Mouse (Mus musculus): Measurements from ENCODE around the gene Drap1. TPM values are rescaled to one million over a fixed set of nuclear protein-coding genes. Genes with fewer than 3 reads are reported as not detected.
A peak's percentile ranks its signal among the peaks of the same experiment; 100 is the strongest.
"Not testable (repeated sequence)": the region's sequence is repeated elsewhere in the genome, so short reads cannot be mapped to it uniquely, and the experiment has no call there.

Gene Drap1
- polyA plus RNA-seq, 1 experiment from 2014 or later, result 220 TPM

DNA sequence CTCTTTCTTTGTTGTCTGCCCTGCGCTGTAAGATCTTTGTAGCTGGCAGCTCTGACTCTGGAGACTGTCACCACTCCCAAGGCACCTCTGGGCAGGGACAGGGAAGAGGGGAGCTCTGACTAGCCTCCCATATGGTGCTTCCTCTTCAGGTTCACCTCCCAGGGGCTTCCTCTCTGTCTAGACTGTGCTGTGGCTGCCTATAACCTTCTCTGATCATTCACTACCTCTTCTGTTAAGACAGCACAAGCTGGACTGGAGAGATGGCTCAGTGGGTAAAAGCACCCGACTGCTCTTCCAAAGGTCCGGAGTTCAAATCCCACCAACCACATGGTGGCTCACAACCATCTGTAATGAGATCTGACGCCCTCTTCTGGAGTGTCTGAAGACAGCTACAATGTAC, 23.7 kb downstream of the Drap1 start:
- H3K4me2 ChIP-seq; H3K27me3 ChIP-seq; H3K9ac ChIP-seq; H3K4me1 ChIP-seq (replicated peaks); H3K4me3 ChIP-seq; H3K36me3 ChIP-seq; H3K27ac ChIP-seq; H3K9me3 ChIP-seq (replicated peaks): not testable (repeated sequence)
- WGBS, result 55% methylated on average over 4 of the region's 4 CpGs
- 0 out of 2 replicates have a peak, but pooled peaks have one; percentile 27 for ATAC-seq (replicated peaks; ENCODE audit: insufficient number of reproducible peaks, insufficient read depth, low FRiP score, low read depth)

DNA sequence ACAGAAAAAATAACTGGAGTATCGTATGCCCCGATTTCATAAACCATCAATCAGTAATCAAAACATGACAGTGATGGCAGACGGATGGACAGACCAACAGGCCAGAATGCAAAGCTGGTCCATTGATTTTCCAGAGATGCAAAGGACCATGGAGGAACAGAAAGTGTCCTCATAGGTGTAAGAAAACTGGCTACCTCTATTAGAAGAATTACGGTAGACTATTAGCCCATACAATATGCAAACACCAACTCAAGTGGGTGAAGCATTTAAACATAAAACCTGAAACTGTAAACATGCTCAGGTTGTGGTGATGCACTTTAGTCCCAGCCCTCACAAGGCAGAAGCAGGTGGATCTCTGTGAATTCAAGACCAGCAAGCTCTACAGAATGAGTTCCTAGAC, 29.4 kb downstream of the Drap1 start:
- H3K4me1 ChIP-seq (replicated peaks), result peaks cover 20% of the 10 kb centered on the region
- WGBS, result 64% methylated on average over 4 of the region's 4 CpGs
- ATAC-seq (replicated peaks; ENCODE audit: insufficient number of reproducible peaks, insufficient read depth, low FRiP score, low read depth), result no peak
- no peak overlapping the region for H3K4me3 ChIP-seq
- no peak overlapping the region for H3K27ac ChIP-seq
- H3K9ac ChIP-seq, result no peak overlapping the region
- H3K9me3 ChIP-seq (replicated peaks), result no peaks in the 10 kb centered on the region
- no peaks in the 10 kb centered on the region for H3K36me3 ChIP-seq
- H3K4me2 ChIP-seq, result no peak overlapping the region
- no peaks in the 10 kb centered on the region for H3K27me3 ChIP-seq

GRCm38 (mm10) chr19:5394168-5394567, 30.6 kb downstream of the Drap1 start:
- Histone ChIP-seq H3K27me3 (no peaks in the 10 kb centered on the region), H3K9me3 (replicated peaks) (no peaks in the 10 kb centered on the region), H3K4me2 (no peak overlapping the region), H3K36me3 (no peaks in the 10 kb centered on the region), H3K9ac (no peak overlapping the region), H3K4me1 (replicated peaks) (peaks cover 32% of the 10 kb centered on the region), H3K4me3 (no peak overlapping the region), H3K27ac (no peak overlapping the region)
- ATAC-seq (replicated peaks; ENCODE audit: insufficient number of reproducible peaks, insufficient read depth, low FRiP score, low read depth), result no peak
- WGBS, result 53% methylated on average over 10 of the region's 10 CpGs

DNA sequence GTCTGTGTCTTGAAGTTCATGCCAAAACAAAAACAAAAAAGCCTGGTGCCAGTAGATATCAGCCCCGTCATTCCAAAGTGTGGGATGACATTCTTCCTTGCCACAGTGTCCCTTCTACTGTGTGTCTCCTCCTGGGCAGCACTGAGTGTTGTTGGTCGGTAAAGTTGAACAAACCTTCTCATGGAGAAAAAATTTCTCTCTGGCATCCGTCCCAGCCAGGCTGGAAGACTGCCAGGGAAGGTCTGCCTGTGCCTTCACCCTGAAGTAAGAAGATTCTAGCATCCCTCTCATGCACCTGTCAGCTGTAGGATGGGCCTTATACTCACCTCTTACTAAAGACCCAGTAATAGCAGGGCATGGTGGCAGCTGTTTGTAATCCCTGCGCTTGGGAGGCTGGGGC, 31.9 kb downstream of the Drap1 start:
- WGBS, result 28% methylated on average over 4 of the region's 4 CpGs
- Histone ChIP-seq H3K4me1 (replicated peaks) (peaks cover 34% of the 10 kb centered on the region), H3K27ac (peak overlapping the region; percentile 64), H3K9me3 (replicated peaks) (no peaks in the 10 kb centered on the region), H3K36me3 (no peaks in the 10 kb centered on the region), H3K27me3 (no peaks in the 10 kb centered on the region), H3K4me3 (no peak overlapping the region), H3K4me2 (no peak overlapping the region), H3K9ac (no peak overlapping the region)
- ATAC-seq (replicated peaks; ENCODE audit: insufficient number of reproducible peaks, insufficient read depth, low FRiP score, low read depth), result no peak

DNA sequence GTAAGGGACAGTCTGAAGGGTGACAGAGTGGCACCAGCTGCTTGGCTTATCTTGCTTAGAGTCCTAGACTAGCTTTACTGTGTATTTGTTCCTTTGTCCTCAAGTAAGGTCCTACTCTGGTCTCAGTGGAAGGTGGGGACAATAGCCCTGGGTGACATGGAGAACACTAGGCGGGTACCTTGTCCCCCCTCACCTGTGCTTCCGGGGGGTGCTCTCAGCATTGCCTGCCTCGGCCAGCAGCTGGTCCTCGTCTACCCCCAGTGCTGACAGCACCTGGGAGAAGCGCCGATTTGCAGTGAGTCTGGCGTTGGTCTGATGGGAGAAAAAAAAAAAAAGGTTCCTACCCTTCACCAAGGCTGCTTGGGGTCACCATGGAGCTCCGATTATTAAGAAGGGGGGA, 34.4 kb downstream of the Drap1 start:
- H3K4me2 ChIP-seq, result peak overlapping the region; percentile 75
- 49% methylated on average over 8 of the region's 8 CpGs for WGBS
- no peak for ATAC-seq (replicated peaks; ENCODE audit: insufficient number of reproducible peaks, insufficient read depth, low FRiP score, low read depth)
- H3K27me3 ChIP-seq, result no peaks in the 10 kb centered on the region
- peaks cover 50% of the 10 kb centered on the region for H3K4me1 ChIP-seq (replicated peaks)
- H3K9ac ChIP-seq, result peak overlapping the region; percentile 73; the same call in 1 of the 2 replicates
- 0 out of 2 replicates have a peak, but pooled peaks cover 5% of the 10 kb centered on the region for H3K36me3 ChIP-seq
- H3K27ac ChIP-seq, result peak overlapping the region; percentile 91
- H3K9me3 ChIP-seq (replicated peaks), result no peaks in the 10 kb centered on the region
- peak overlapping the region; percentile 78; the same call in 1 of the 2 replicates for H3K4me3 ChIP-seq

DNA sequence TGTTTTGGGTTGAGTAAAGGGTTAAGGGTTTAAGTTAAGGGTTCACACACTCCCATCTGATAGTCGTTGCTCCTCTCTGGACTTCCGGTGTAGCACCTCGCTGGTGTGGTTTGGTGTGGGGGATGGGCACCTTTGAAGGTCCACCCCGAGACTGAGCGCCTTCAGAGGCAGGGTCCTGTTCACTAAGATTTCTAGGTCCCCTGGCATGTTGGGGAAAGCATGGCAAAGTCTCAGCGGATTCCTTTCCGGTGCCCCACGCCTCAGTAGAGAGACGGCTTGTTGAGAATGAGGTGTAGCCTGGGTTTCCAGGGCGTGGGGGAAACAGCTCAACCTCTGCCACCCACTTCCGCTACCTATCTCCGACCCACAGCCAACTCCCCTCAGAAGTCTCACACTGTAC, 35.1 kb downstream of the Drap1 start:
- H3K9ac ChIP-seq, result peak overlapping the region; percentile 73
- ATAC-seq (replicated peaks; ENCODE audit: insufficient number of reproducible peaks, insufficient read depth, low FRiP score, low read depth), result no peak
- peaks cover 50% of the 10 kb centered on the region for H3K4me1 ChIP-seq (replicated peaks)
- H3K9me3 ChIP-seq (replicated peaks), result no peaks in the 10 kb centered on the region
- peak overlapping the region; percentile 75 for H3K4me2 ChIP-seq
- H3K36me3 ChIP-seq, result peaks cover 12% of the 10 kb centered on the region; the same call in 1 of the 2 replicates
- no peaks in the 10 kb centered on the region for H3K27me3 ChIP-seq
- H3K4me3 ChIP-seq, result peak overlapping the region; percentile 78
- peak overlapping the region; percentile 91 for H3K27ac ChIP-seq
- 18% methylated on average over 12 of the region's 12 CpGs for WGBS

GRCm38 (mm10) chr19:5388588-5389242, 36.1 kb downstream of the Drap1 start, which contains the start of gene Sart1:
Gene Sart1 (minus strand): TSS chr19:5388703.
- peak within 1 kb of the TSS; percentile 75 for H3K4me2 ChIP-seq
- no peaks in the 10 kb centered on the region for H3K9me3 ChIP-seq (replicated peaks)
- peaks cover 50% of the 10 kb centered on the region for H3K4me1 ChIP-seq (replicated peaks)
- peaks cover 22% of the 10 kb centered on the region for H3K36me3 ChIP-seq
- peak within 1 kb of the TSS; percentile 91 for H3K27ac ChIP-seq
- H3K4me3 ChIP-seq, result peak within 1 kb of the TSS; percentile 78
- 1% methylated on average over 43 of the region's 43 CpGs for WGBS
- peak within 1 kb of the TSS; percentile 85 for H3K9ac ChIP-seq
- no peaks in the 10 kb centered on the region for H3K27me3 ChIP-seq
- ATAC-seq (replicated peaks; ENCODE audit: insufficient number of reproducible peaks, insufficient read depth, low FRiP score, low read depth), result peak; percentile 94

- WGBS, result under 1% methylated on average over 43 of the region's 43 CpGs
- peak overlapping the region; percentile 85 for H3K9ac ChIP-seq
- H3K27ac ChIP-seq, result peak overlapping the region; percentile 75
- peak overlapping the region; percentile 75 for H3K4me2 ChIP-seq
- no peaks in the 10 kb centered on the region for H3K27me3 ChIP-seq
- H3K4me3 ChIP-seq, result peak overlapping the region; percentile 78
- peaks cover 28% of the 10 kb centered on the region for H3K36me3 ChIP-seq
- 0 out of 2 replicates have a peak, but pooled peaks have one; percentile 44 for ATAC-seq (replicated peaks; ENCODE audit: insufficient number of reproducible peaks, insufficient read depth, low FRiP score, low read depth)
- H3K4me1 ChIP-seq (replicated peaks), result peaks cover 47% of the 10 kb centered on the region
- no peaks in the 10 kb centered on the region for H3K9me3 ChIP-seq (replicated peaks)
These were observed 36.8 kb downstream of the Drap1 start for GRCm38 (mm10) chr19:5388011-5388441.

GRCm38 (mm10) chr19:5384715-5385114, 40.1 kb downstream of the Drap1 start:
- Histone ChIP-seq H3K27me3 (no peaks in the 10 kb centered on the region), H3K36me3 (peaks cover 62% of the 10 kb centered on the region), H3K9me3 (replicated peaks) (no peaks in the 10 kb centered on the region), H3K4me1 (replicated peaks) (peaks cover 24% of the 10 kb centered on the region), H3K4me2 (no peak overlapping the region), H3K27ac (no peak overlapping the region), H3K9ac (no peak overlapping the region), H3K4me3 (no peak overlapping the region)
- ATAC-seq (replicated peaks; ENCODE audit: insufficient number of reproducible peaks, insufficient read depth, low FRiP score, low read depth), result no peak
- WGBS, result 82% methylated on average over 8 of the region's 8 CpGs

DNA sequence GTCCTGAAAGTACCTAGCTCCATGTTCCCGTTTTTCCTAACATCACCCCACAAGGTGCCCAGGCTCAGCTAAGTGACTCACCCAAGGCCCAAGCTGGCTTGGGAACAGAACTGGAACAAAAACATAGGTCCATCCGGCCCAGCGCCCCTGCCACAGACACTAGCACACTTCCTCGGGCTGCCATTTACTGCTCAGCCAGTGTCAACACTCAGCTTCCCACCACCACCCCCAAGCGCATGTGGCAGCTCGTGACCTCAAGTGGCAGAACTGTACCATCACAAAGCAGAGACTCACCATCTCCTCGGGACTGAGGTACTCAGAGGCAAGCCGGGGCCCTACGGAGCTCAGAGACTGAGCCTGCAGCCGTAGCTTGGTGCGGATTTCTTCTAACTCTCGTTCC, 41.5 kb downstream of the Drap1 start:
- no peak for ATAC-seq (replicated peaks; ENCODE audit: insufficient number of reproducible peaks, insufficient read depth, low FRiP score, low read depth)
- no peak overlapping the region for H3K4me3 ChIP-seq
- no peak overlapping the region for H3K4me2 ChIP-seq
- no peaks in the 10 kb centered on the region for H3K9me3 ChIP-seq (replicated peaks)
- H3K36me3 ChIP-seq, result peaks cover 75% of the 10 kb centered on the region
- WGBS, result 89% methylated on average over 12 of the region's 12 CpGs
- no peaks in the 10 kb centered on the region for H3K27me3 ChIP-seq
- peaks cover 17% of the 10 kb centered on the region for H3K4me1 ChIP-seq (replicated peaks)
- H3K27ac ChIP-seq, result no peak overlapping the region
- H3K9ac ChIP-seq, result no peak overlapping the region

DNA sequence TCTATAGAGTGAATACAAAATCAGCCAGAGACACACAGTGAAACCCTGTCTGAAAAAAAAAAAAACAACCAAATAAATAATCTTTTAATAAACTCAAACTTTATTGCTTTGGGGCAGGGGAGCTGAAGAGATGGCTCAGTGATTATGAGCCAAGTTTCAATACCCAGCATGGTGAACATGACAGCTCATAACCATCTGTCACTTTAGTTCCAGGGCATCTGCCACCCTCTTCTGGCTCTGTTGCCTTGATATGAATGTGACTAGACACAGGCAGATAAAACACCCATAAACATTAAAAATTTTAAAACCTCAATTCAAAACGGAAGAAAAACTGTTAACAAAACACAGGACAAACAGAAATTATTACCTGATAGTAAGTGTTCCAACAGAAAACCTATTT, 47.3 kb downstream of the Drap1 start:
- Histone ChIP-seq H3K27ac (no peak overlapping the region), H3K9me3 (replicated peaks) (no peaks in the 10 kb centered on the region), H3K4me1 (replicated peaks) (no peaks in the 10 kb centered on the region), H3K27me3 (no peaks in the 10 kb centered on the region), H3K4me2 (no peak overlapping the region), H3K4me3 (no peak overlapping the region), H3K9ac (no peak overlapping the region), H3K36me3 (peaks cover 53% of the 10 kb centered on the region)
- no peak for ATAC-seq (replicated peaks; ENCODE audit: insufficient number of reproducible peaks, insufficient read depth, low FRiP score, low read depth)
- 96% methylated on average over 1 of the region's 1 CpGs for WGBS

DNA sequence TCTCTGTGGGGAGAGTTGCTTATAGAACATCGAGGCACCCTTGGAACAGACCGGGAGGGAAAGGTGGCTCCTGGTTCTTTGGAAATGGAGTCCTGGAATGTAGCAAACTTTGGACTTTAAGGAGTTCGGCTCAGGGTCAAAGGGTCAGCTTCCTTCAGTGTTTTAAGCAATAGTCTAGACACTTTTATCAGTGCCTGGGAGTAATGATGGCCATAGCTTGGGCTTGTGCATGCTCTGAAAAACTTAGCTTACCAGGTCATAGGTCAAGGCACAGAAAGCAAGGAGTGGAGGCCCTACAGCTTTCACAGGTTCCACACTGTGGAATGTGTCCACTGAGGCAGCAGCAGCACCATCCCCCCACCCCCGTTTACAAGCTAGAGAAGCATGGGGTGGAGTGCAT, 50.0 kb downstream of the Drap1 start:
- no peaks in the 10 kb centered on the region for H3K27me3 ChIP-seq

More for the DNA sequence above, 50.0 kb downstream of the Drap1 start:
- Histone ChIP-seq H3K4me2 (no peak overlapping the region), H3K9ac (no peak overlapping the region), H3K9me3 (replicated peaks) (no peaks in the 10 kb centered on the region), H3K27ac (no peak overlapping the region), H3K4me1 (replicated peaks) (no peaks in the 10 kb centered on the region), H3K36me3 (peaks cover 48% of the 10 kb centered on the region), H3K4me3 (no peak overlapping the region)
- 62% methylated on average over 4 of the region's 4 CpGs for WGBS
- ATAC-seq (replicated peaks; ENCODE audit: insufficient number of reproducible peaks, insufficient read depth, low FRiP score, low read depth), result no peak

Measured in heart, embryonic 15.5 days (tissue).